Mouse (Mus musculus): Measurements from ENCODE around the gene Scly. TPM values are rescaled to one million over a fixed set of nuclear protein-coding genes. Genes with fewer than 3 reads are reported as not detected.

The Scly gene
- polyA plus RNA-seq, 1 experiment from 2014 or later: 13.4 TPM

Other genes starting within 250 kb of the Scly start
- gene Rbm44, start 153.2 kb upstream of the Scly start, polyA plus RNA-seq (2016; fragmentation: Nextera tagmentation; extraction: Ambion mirVana): 0.53 and 0.68 TPM in 2 replicates
- gene Ramp1, start 118.5 kb upstream of the Scly start, polyA plus RNA-seq (2016; fragmentation: Nextera tagmentation; extraction: Ambion mirVana): 0.16 and 0.23 TPM in 2 replicates
- gene Ube2f, start 48.0 kb upstream of the Scly start, polyA plus RNA-seq (2016; fragmentation: Nextera tagmentation; extraction: Ambion mirVana): 84.5 and 96.4 TPM in 2 replicates
- not detected in 2 replicates for gene Espnl, start 23.7 kb downstream of the Scly start, polyA plus RNA-seq (2016; fragmentation: Nextera tagmentation; extraction: Ambion mirVana)
- 0.09 TPM in 1 of 2 replicates, not detected in the other for gene Klhl30, start 52.7 kb downstream of the Scly start, polyA plus RNA-seq (2016; fragmentation: Nextera tagmentation; extraction: Ambion mirVana)
- gene Erfe, start 68.1 kb downstream of the Scly start, polyA plus RNA-seq (2016; fragmentation: Nextera tagmentation; extraction: Ambion mirVana): 1.4 and 1.8 TPM in 2 replicates
- 185 and 190 TPM in 2 replicates for gene Ilkap, start 100.5 kb downstream of the Scly start, polyA plus RNA-seq (2016; fragmentation: Nextera tagmentation; extraction: Ambion mirVana)
- gene Hes6, start 115.7 kb downstream of the Scly start, polyA plus RNA-seq (2016; fragmentation: Nextera tagmentation; extraction: Ambion mirVana): 86.2 and 111 TPM in 2 replicates
- 1.8 and 2.4 TPM in 2 replicates for gene Per2, start 161.0 kb downstream of the Scly start, polyA plus RNA-seq (2016; fragmentation: Nextera tagmentation; extraction: Ambion mirVana)
- gene Traf3ip1, start 196.3 kb downstream of the Scly start, polyA plus RNA-seq (2016; fragmentation: Nextera tagmentation; extraction: Ambion mirVana): 12.5 and 12.9 TPM in 2 replicates
- 6.2 and 6.5 TPM in 2 replicates for gene Asb1, start 242.2 kb downstream of the Scly start, polyA plus RNA-seq (2016; fragmentation: Nextera tagmentation; extraction: Ambion mirVana)

Measured in limb, embryonic 10.5 days (tissue).